9 mouse cellular contexts compared by ENCODE assay signal in the genomic region with DNA sequence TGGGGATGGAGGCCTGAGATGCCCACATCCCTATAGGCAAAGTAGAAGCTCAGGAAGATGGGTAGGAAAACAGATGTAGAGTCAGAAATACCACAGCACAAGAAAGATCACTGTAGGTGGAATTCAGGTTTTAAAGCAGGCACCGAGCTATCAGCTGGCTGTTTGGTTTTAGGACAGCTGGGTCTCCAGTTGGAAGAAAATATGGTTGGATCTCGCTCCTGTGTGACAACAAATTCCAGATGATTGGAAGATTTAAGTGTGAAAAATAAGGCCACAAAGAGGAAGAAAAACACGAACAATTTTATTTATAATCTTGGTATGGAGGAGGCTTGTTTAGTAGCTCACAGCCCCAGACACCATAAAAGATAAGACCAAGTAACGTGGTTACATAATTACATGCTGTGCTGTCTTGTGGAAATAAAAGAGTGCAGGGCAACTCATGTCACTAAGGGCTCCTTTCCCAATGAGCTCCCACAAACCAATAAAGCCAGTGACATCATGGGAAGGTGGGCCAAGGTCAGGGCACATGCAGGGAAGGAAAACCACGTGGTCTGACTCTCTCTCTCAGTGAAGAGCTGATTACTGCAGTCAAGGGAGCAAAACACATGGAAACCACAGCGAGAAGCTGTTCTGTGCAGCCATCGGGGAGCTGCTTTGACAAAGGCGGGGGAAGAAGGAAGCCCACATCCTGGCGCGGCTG. TPM values are rescaled to one million over a fixed set of nuclear protein-coding genes. Genes with fewer than 3 reads are reported as not detected.
DNase-seq lines count a peak whose midpoint lies in the region; ATAC-seq and TF ChIP-seq lines count a peak whose summit lies in the region.
"Had no signal": no experiment of that assay in that cellular context is flagged by ENCODE, and none has a peak within 500 bp of the region (broad histone marks: within the 10 kb centered on the region; RNA-seq: fewer than 3 reads in every experiment).

No protein-coding gene starts in this region.

- DNase-seq in left cerebral cortex, adult 11 months (ENCODE audit: low spot score): peak; percentile 69
- DNase-seq in left cerebral cortex, postnatal 4 days: no peak
- DNase-seq in ZHBTc4 (ENCODE audit: low read depth, low spot score): peak; percentile 57
- DNase-seq in c-Kit-positive CD71-positive TER-119-positive erythroid progenitor cells, embryonic 14.5 days (ENCODE audit: low spot score): no peak
- no peak for DNase-seq in B cell, adult 2 months
- DNase-seq in lung, postnatal 0 days (ENCODE audit: low spot score): no peak

- intact Hi-C loops in left cerebral cortex, postnatal 4 days (cut with DNase I): no loop called here

- H3K9me3 ChIP-seq in lung, postnatal 0 days (ENCODE audit: low read length): no peaks in the 10 kb centered on the region

- no peak for TF ChIP-seq EP300 in lung, postnatal 0 days (IDR thresholded peaks at IDR 0.05)

- H3K4me3 ChIP-seq in olfactory bulb, adult 2 months (ENCODE audit: insufficient read depth, low read depth, low read length): no peak overlapping the region
- no peak overlapping the region for H3K4me3 ChIP-seq in lung, postnatal 0 days (ENCODE audit: low read depth, low read length)

- peak overlapping the region; percentile 91 for H3K27ac ChIP-seq in olfactory bulb, adult 2 months (ENCODE audit: insufficient read depth, low read depth, low read length)
- H3K27ac ChIP-seq in lung, postnatal 0 days (ENCODE audit: low read length): no peak overlapping the region
- H3K27ac ChIP-seq: kidney, postnatal 0 days had no signal

- no peak for TF ChIP-seq POLR2A in olfactory bulb, adult 2 months (IDR thresholded peaks at IDR 0.05; ENCODE audit: insufficient read depth, low read depth, low read length)

- no peaks in the 10 kb centered on the region for H3K27me3 ChIP-seq in lung, postnatal 0 days (replicated peaks; ENCODE audit: insufficient read depth, low read length)

- H3K36me3 ChIP-seq in lung, postnatal 0 days (ENCODE audit: insufficient read depth, low read length): no peaks in the 10 kb centered on the region

- no peak overlapping the region for H3K9ac ChIP-seq in lung, postnatal 0 days (replicated peaks; ENCODE audit: low read depth)

- TF ChIP-seq CTCF in olfactory bulb, adult 2 months (IDR thresholded peaks at IDR 0.05; ENCODE audit: insufficient read depth, low read depth, low read length): no peak
- TF ChIP-seq CTCF in lung, postnatal 0 days (IDR thresholded peaks at IDR 0.05): no peak

- 18% methylated on average over 10 of the region's 10 CpGs for WGBS in olfactory bulb, adult 2 months
- WGBS in lung, postnatal 0 days: 57% methylated on average over 10 of the region's 10 CpGs

- ATAC-seq in granulocyte monocyte progenitor cell, adult 5-6 weeks (replicated peaks; ENCODE audit: poor library complexity, severe bottlenecking): peak; percentile 15
- no peak for ATAC-seq in lung, postnatal 0 days

- H3K4me1 ChIP-seq in olfactory bulb, adult 2 months (ENCODE audit: control insufficient read depth, insufficient read depth, low read length): peaks cover 30% of the 10 kb centered on the region
- no peaks in the 10 kb centered on the region; the same call in 1 of the 2 replicates for H3K4me1 ChIP-seq in lung, postnatal 0 days (ENCODE audit: insufficient read depth, low read depth, low read length)

- no peak overlapping the region for H3K4me2 ChIP-seq in lung, postnatal 0 days (replicated peaks; ENCODE audit: low read depth, low read length)

RNA-seq across cellular contexts. Expression of a gene that starts 4.7 kb away (rescaled TPM):
- 10 to 100 TPM; 20.6 to 21.6 TPM for total RNA-seq in left cerebral cortex, postnatal 4 days (2021)
- not detected in 2 replicates for total RNA-seq in granulocyte monocyte progenitor cell, adult 5-6 weeks (2014; fragmentation: Nextera tagmentation)
- total RNA-seq in granulocyte monocyte progenitor cell, adult 5-6 weeks (2017): not detected in 2 replicates
- polyA plus RNA-seq in olfactory bulb, adult 2 months (2012; ENCODE audit: insufficient read depth, insufficient read length, low replicate concordance, missing spikeins): not detected in 2 replicates
- 9.1 and 9.4 TPM in 2 replicates for polyA plus RNA-seq in lung, postnatal 0 days (2015; fragmentation: Nextera tagmentation; extraction: Ambion mirVana)

RNA-seq across cellular contexts. Expression of a gene that starts 42.2 kb away (rescaled TPM):
- total RNA-seq in left cerebral cortex, postnatal 4 days (2021): 10 to 100 TPM; 29.4 to 29.6 TPM
- total RNA-seq in granulocyte monocyte progenitor cell, adult 5-6 weeks (2014; fragmentation: Nextera tagmentation): 24.9 and 30.6 TPM in 2 replicates
- total RNA-seq in granulocyte monocyte progenitor cell, adult 5-6 weeks (2017): 17.0 and 30.5 TPM in 2 replicates
- not detected in 2 replicates for polyA plus RNA-seq in olfactory bulb, adult 2 months (2012; ENCODE audit: insufficient read depth, insufficient read length, low replicate concordance, missing spikeins)
- polyA plus RNA-seq in lung, postnatal 0 days (2015; fragmentation: Nextera tagmentation; extraction: Ambion mirVana): 64.1 and 69.9 TPM in 2 replicates

Comparison
In these comparisons a context has a peak if more than half of its experiments do, and no peak if none do; other contexts are left out.
1. DNase-seq: peak in left cerebral cortex, adult 11 months (single experiment) and ZHBTc4 (single experiment); none in left cerebral cortex, postnatal 4 days (single experiment), c-Kit-positive CD71-positive TER-119-positive erythroid progenitor cells, embryonic 14.5 days (single experiment), B cell, adult 2 months (0 of 2) and lung, postnatal 0 days (single experiment).
2. RNA of a gene that starts 4.7 kb away (total RNA-seq): 20.6 to 21.6 TPM in left cerebral cortex, postnatal 4 days; not detected in granulocyte monocyte progenitor cell, adult 5-6 weeks; every median in the first group is over 10 times any median in the second.